Mouse (Mus musculus) midbrain, postnatal 0 days (tissue): ENCODE data around the gene Nploc4. TPM values are rescaled to one million over a fixed set of nuclear protein-coding genes. Genes with fewer than 3 reads are reported as not detected.
A peak's percentile ranks its signal among the peaks of the same experiment; 100 is the strongest.

Experiments used
- ATAC-seq: fragments of 200-750 bp; cut with Nextera tagmentation; 2 replicates; pipeline ENCODE4 v1.8.0; 2017; ENCODE audit warnings: moderate number of reproducible peaks, mild to moderate bottlenecking, moderate TSS enrichment, moderate library complexity; ENCODE audit not compliant: low FRiP score
- DNase-seq: peaks from one replicate; pipeline ENCODE4 v3.0.0-alpha.2; 2015; ENCODE audit warnings: low spot score
- H3K27ac ChIP-seq: fragments of 300-500 bp; sonication (generic); 2 replicates; pipeline ENCODE4 v1.5.1; 2014; ENCODE audit warnings: low read depth, mild to moderate bottlenecking, low read length, mixed read lengths
- H3K27me3 ChIP-seq: fragments of 300-500 bp; sonication (generic); 2 replicates; pipeline ENCODE4 v1.6.1; 2014; ENCODE audit warnings: low read length, control low read depth, mixed read lengths; ENCODE audit not compliant: insufficient read depth
- H3K36me3 ChIP-seq: fragments of 300-500 bp; sonication (generic); 2 replicates; pipeline ENCODE4 v1.6.1; 2014; ENCODE audit warnings: low read length, control low read depth, mixed read lengths; ENCODE audit not compliant: insufficient read depth
- H3K4me1 ChIP-seq: fragments of 300-500 bp; sonication (generic); 2 replicates; pipeline ENCODE4 v1.6.1; 2014; ENCODE audit warnings: mild to moderate bottlenecking, control low read depth, antibody characterized with exemption, low read length, mixed read lengths; ENCODE audit not compliant: insufficient read depth
- H3K4me2 ChIP-seq: fragments of 300-500 bp; sonication (generic); 2 replicates; pipeline ENCODE4 v1.6.1; 2014; ENCODE audit warnings: low read depth, mild to moderate bottlenecking, low read length, mixed read lengths; ENCODE audit not compliant: poor library complexity, severe bottlenecking
- H3K4me3 ChIP-seq: fragments of 300-500 bp; sonication (generic); 2 replicates; pipeline ENCODE4 v1.5.1; 2014; ENCODE audit warnings: low read depth, mild to moderate bottlenecking, low read length, moderate library complexity
- H3K9ac ChIP-seq: fragments of 300-500 bp; sonication (generic); replicated peaks from 2 replicates; pipeline ENCODE4 v1.6.1; 2014; ENCODE audit warnings: mild to moderate bottlenecking, low read length, moderate library complexity, mixed read lengths; ENCODE audit not compliant: poor library complexity, severe bottlenecking
- H3K9me3 ChIP-seq: fragments of 300-500 bp; sonication (generic); 2 replicates; pipeline ENCODE4 v1.6.1; 2016; ENCODE audit warnings: low read length, control low read depth
- CTCF ChIP-seq: IDR thresholded peaks from 2 replicates; pipeline ENCODE4 v1.5.1; 2016; ENCODE audit warnings: antibody characterized with exemption, mild to moderate bottlenecking
- WGBS: fragments of 180-500 bp; shearing (Covaris S2); extraction: QIAGEN DNeasy Blood & Tissue Kit; methylation state at CpG from one replicate; pipeline ENCODE4 v1.1.7; 2014; 5-methylcytosine and 5-hydroxymethylcytosine counted together
- polyA plus RNA-seq: library from polyadenylated mRNA; unstranded; fragments of >200 nt; fragmentation: Nextera tagmentation; extraction: Ambion mirVana; gene quantifications from 2 replicates; pipeline ENCODE4 v1.2.1, GENCODE M21; 2015
- total RNA-seq: library from RNA; depleted of rRNA; stranded (reverse); fragments of >200 nt; gene quantifications from 2 replicates; pipeline ENCODE4 v1.2.3, GENCODE M21; 2014

Nploc4 gene
- total and polyA plus RNA-seq, 2 experiments from 2014 or later: 27.1 to 64.4 TPM

GRCm38 (mm10) chr11:120366443-120367027 is 71.0 kb downstream of the Nploc4 start:
- H3K36me3 ChIP-seq: peaks cover 26% of the 10 kb centered on the region
- H3K9ac ChIP-seq: no peak overlapping the region
- TF ChIP-seq CTCF: no peak
- ATAC-seq (no peak), DNase-seq (no peak)
- no peak overlapping the region for H3K4me2 ChIP-seq
- peak overlapping the region; percentile 43 for H3K27ac ChIP-seq
- WGBS: 25% methylated on average over 7 of the region's 7 CpGs
- no peaks in the 10 kb centered on the region for H3K27me3 ChIP-seq
- H3K4me1 ChIP-seq: peaks cover 8% of the 10 kb centered on the region; the same call in 1 of the 2 replicates
- H3K9me3 ChIP-seq: no peaks in the 10 kb centered on the region
- no peak overlapping the region for H3K4me3 ChIP-seq

- no peaks in the 10 kb centered on the region for H3K9me3 ChIP-seq
- H3K27ac ChIP-seq: no peak overlapping the region
- no peak for TF ChIP-seq CTCF
- H3K4me1 ChIP-seq: peaks cover 20% of the 10 kb centered on the region
- no peak overlapping the region for H3K4me2 ChIP-seq
- H3K9ac ChIP-seq: no peak overlapping the region
- no peak for DNase-seq
- H3K27me3 ChIP-seq: no peaks in the 10 kb centered on the region
- H3K36me3 ChIP-seq: no peaks in the 10 kb centered on the region
- no peak for ATAC-seq
- no peak overlapping the region for H3K4me3 ChIP-seq
- WGBS: 85% methylated on average over 6 of the region's 6 CpGs
Observed at GRCm38 (mm10) chr11:120362891-120363290, 74.6 kb downstream of the Nploc4 start.

GRCm38 (mm10) chr11:120361295-120361694 is 76.2 kb downstream of the Nploc4 start, which contains the start of gene Fscn2:
Gene Fscn2, plus strand, starts transcription at chr11:120361534.
- WGBS: 64% methylated on average over 10 of the region's 10 CpGs
- no peak for ATAC-seq
- no peaks in the 10 kb centered on the region for H3K27me3 ChIP-seq
- no peak for TF ChIP-seq CTCF
- H3K4me3 ChIP-seq: no peak within 1 kb of the TSS
- H3K4me1 ChIP-seq: peaks cover 20% of the 10 kb centered on the region
- no peaks in the 10 kb centered on the region for H3K9me3 ChIP-seq
- H3K27ac ChIP-seq: no peak within 1 kb of the TSS
- H3K36me3 ChIP-seq: no peaks in the 10 kb centered on the region
- no peak within 1 kb of the TSS for H3K4me2 ChIP-seq
- no peak within 1 kb of the TSS for H3K9ac ChIP-seq
- no peak for DNase-seq

- WGBS: 67% methylated on average over 5 of the region's 5 CpGs
- no peaks in the 10 kb centered on the region for H3K27me3 ChIP-seq
- H3K27ac ChIP-seq: no peak overlapping the region
- H3K9ac ChIP-seq: no peak overlapping the region
- ATAC-seq: no peak
- no peak overlapping the region for H3K4me3 ChIP-seq
- TF ChIP-seq CTCF: no peak
- H3K36me3 ChIP-seq: no peaks in the 10 kb centered on the region
- no peak overlapping the region for H3K4me2 ChIP-seq
- no peak for DNase-seq
- H3K9me3 ChIP-seq: no peaks in the 10 kb centered on the region
- peaks cover 16% of the 10 kb centered on the region for H3K4me1 ChIP-seq
Observed at GRCm38 (mm10) chr11:120360755-120361154, 76.8 kb downstream of the Nploc4 start.

- Histone ChIP-seq H3K9me3 (no peaks in the 10 kb centered on the region), H3K4me2 (no peak overlapping the region), H3K36me3 (no peaks in the 10 kb centered on the region), H3K4me1 (peaks cover 16% of the 10 kb centered on the region), H3K9ac (no peak overlapping the region), H3K27me3 (no peaks in the 10 kb centered on the region), H3K4me3 (no peak overlapping the region), H3K27ac (no peak overlapping the region)
- no peak for TF ChIP-seq CTCF
- WGBS: 46% methylated on average over 8 of the region's 8 CpGs
- DNase-seq: no peak
- ATAC-seq: no peak
Observed at GRCm38 (mm10) chr11:120360062-120360461, 77.4 kb downstream of the Nploc4 start.

GRCm38 (mm10) chr11:120359391-120359790 is 78.1 kb downstream of the Nploc4 start:
- Histone ChIP-seq H3K27ac (no peak overlapping the region; the same call in 1 of the 2 replicates), H3K4me3 (no peak overlapping the region), H3K27me3 (no peaks in the 10 kb centered on the region), H3K4me2 (no peak overlapping the region), H3K9me3 (no peaks in the 10 kb centered on the region), H3K4me1 (peaks cover 16% of the 10 kb centered on the region), H3K36me3 (no peaks in the 10 kb centered on the region), H3K9ac (no peak overlapping the region)
- no peak for ATAC-seq
- TF ChIP-seq CTCF: no peak
- 63% methylated on average over 6 of the region's 6 CpGs for WGBS
- no peak for DNase-seq
